Mouse (Mus musculus) adrenal gland (tissue): Measurements from ENCODE around the gene Lipt2.

Experiments used
- intact Hi-C: fragments of 180-260 bp; cut with DNase I; formaldehyde crosslinking; loops from one replicate; pipeline ENCODE4 v1.15.1; 2025
- long read RNA-seq, 2 experiments: library from polyadenylated mRNA; unstranded; transcript quantifications; one replicate each; pipeline ENCODE4 v2.0.0; 2020; ENCODE audit warnings: borderline replicate concordance in 1 of 2; ENCODE audit not compliant: insufficient replicate concordance in 1 of 2

Lipt2 gene
- long read RNA-seq, experiment 1, transcript Lipt2-201 (2 exons, 1,663 nt), result major isoform, 9 of 10 reads
- long read RNA-seq, experiment 1, partial matches to known transcripts, result 0 of 10 reads
- long read RNA-seq, experiment 1, other reads (novel, unspliced or antisense), result 1 of 10 reads
- long read RNA-seq, experiment 2, transcript Lipt2-201 (2 exons, 1,663 nt), result major isoform, 7 of 7 reads
- long read RNA-seq, experiment 2, partial matches to known transcripts, result 0 of 7 reads
- long read RNA-seq, experiment 2, other reads (novel, unspliced or antisense), result 0 of 7 reads

DNA sequence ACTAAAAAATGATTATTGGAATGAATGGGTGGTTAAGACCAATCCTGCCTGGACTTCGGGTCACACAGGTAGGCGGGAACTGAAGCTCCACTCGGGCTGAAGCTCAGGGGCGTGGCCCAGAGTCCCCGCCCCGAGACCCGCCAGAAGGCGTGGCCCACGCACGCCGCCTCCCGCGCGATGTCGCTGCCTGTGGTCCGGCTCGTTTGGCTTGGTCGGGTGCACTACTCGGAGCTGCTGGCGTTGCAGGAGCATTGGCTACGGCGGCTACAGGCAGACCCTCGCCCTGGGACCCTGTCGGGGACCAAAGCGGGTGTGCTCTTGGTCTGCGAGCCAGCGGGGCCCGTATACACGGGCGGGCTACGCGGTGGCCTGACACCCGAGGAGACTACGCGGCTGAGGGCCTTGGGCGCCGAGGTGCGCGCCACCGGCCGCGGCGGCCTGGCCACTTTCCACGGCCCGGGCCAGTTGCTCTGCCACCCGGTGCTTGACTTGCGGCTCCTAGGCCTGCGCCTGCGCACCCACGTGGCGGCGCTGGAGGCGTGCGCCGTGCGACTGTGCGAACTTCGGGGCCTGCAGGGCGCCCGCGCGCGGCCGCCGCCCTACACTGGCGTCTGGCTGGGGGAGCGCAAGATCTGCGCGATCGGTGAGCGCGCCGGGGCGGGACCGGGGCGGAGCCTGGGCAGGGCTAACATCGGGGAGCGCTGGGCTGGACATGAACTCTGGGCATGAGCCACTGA, at the start of gene Lipt2:
TSS of gene Lipt2 (plus strand) at position 173 of the 737 bp plus-strand sequence.
- intact Hi-C loops, result loop anchor here (2.0 kb wide), 1 partner anchor 30 kb away; no protein-coding TSS in a partner anchor

- intact Hi-C loops, result loop anchor here (5.0 kb wide), 1 partner anchor 104 kb away; the partner anchor contains the start of gene Chrdl2
These were observed 47.6 kb upstream of the Lipt2 start for GRCm38 (mm10) chr7:100111506-100111905.

DNA sequence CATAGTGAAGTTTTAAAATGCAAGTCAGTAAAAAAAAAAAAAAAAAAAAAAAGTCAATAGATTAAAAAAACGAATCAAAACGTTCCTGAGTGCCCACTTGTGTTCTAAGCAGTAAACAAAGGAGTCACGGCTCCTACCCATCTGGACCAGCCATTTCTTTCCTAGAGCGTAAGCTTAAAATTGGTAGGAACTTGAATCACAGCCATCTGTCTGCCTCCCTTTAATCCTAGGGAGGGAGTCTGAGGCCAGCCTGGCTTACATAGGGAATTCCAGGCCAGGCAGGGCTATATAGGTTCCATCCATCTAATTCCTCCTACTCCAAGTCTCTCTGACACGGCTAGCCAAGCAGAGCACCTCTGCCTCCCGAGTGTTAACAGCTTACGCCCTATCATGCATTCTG, 45.3 kb upstream of the Lipt2 start:
- intact Hi-C loops, result loop anchor here (5.0 kb wide), 1 partner anchor 107 kb away; the partner anchor contains the start of gene Chrdl2

DNA sequence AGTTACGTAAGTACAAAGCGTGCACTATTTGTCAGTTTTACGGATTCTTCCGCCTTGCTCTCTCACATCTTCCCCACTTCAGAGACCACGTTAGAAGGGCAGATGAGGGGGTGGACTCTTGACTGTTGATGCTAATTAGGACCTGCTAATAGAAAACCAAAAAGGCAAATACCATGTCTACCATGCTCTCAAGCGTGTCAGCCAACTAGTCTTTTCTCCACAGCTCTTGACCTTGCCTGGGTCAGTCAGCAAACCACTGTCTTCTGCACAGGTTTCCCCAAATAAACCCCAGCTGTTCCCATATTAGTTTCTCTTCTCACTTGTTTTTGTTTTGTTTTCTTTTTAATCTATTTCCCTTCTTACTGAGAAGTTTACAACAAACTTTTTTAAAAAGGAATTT, 44.8 kb upstream of the Lipt2 start:
- intact Hi-C loops, result loop anchor here (5.0 kb wide), 1 partner anchor 107 kb away; the partner anchor contains the start of gene Chrdl2

- intact Hi-C loops, result no loop called here
These were observed 38.3 kb upstream of the Lipt2 start for GRCm38 (mm10) chr7:100120791-100121261.

DNA sequence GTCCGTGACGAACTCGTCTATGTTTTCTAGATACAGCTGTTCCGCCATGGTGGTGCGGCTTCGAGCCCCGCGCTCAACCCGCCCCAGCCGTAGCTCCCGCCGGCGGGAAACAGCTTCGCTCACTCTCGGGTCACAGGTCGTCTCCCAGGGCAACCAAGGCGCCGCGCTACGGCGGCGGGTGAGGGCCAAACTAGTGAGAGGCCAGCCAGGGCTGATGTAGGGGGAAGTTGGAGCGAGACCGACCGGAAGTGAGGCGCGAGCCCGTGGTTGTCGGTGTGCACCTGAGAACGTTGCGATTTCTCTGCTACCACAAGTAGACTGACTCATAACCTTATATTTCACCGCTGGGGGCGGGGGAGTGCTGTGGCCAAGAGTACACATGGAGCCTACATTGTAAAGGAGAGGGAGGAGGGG, 37.7 kb upstream of the Lipt2 start, which contains the start of gene Pold3:
TSS of gene Pold3 (minus strand) at position 190 of the 414 bp plus-strand sequence.
- intact Hi-C loops, result no loop called here

- intact Hi-C loops, result no loop called here
These were observed 35.6 kb upstream of the Lipt2 start for GRCm38 (mm10) chr7:100123486-100123885.

DNA sequence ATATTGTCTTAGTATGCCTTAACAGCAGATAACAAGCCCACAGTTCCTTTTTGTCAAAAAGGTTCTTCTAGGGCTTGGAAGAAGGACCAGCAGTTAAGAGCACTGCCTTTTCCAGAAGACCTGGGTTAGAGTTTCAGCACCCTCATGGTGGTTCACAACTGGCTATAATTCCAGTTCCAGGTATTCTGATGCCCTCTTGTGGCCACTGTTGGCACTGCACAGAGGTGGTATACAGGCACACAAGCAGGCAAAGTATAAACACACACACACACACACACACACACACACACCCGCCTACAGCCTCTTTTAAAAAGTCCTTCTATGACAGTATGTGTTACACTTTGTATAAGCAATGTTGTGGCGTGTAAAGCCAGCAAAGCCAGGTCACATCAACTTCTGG, 34.9 kb upstream of the Lipt2 start:
- intact Hi-C loops, result loop anchor here (2.0 kb wide), 1 partner anchor 63 kb away; no protein-coding TSS in a partner anchor

- intact Hi-C loops, result loop anchor here (2.0 to 5.0 kb wide), 3 partner anchors 47 to 112 kb away; no protein-coding TSS in a partner anchor
These were observed 33.9 kb upstream of the Lipt2 start for GRCm38 (mm10) chr7:100125166-100125565.

GRCm38 (mm10) chr7:100126514-100126913, 32.6 kb upstream of the Lipt2 start:
- intact Hi-C loops, result loop anchor here (5.0 kb wide), 2 partner anchors 46 to 111 kb away; no protein-coding TSS in a partner anchor

GRCm38 (mm10) chr7:100128262-100129041, 30.6 kb upstream of the Lipt2 start:
- intact Hi-C loops, result loop anchor here (5.0 kb wide), 2 partner anchors 44 to 109 kb away; no protein-coding TSS in a partner anchor

DNA sequence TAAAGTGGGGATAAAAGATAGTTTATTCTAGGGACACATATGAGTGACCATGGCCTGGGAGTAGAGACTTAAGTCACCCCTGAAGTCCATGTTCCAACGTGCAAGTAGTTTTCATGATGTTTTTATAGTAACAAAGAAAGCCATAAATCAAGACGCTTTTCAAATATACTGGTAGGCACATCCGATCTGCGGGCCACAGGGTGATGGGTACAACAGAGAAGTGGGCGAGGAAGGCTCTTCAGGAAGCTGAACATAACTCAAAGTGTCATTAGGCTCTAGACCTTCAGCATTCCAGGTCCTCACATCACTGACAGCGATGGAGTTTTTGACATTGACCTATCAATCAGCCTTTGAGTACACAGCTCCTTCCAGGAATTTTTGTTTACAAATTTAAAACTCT, 28.5 kb upstream of the Lipt2 start:
- intact Hi-C loops, result no loop called here

GRCm38 (mm10) chr7:100132379-100132778, 26.7 kb upstream of the Lipt2 start:
- intact Hi-C loops, result no loop called here

GRCm38 (mm10) chr7:100137038-100137437, 22.0 kb upstream of the Lipt2 start:
- intact Hi-C loops, result no loop called here

DNA sequence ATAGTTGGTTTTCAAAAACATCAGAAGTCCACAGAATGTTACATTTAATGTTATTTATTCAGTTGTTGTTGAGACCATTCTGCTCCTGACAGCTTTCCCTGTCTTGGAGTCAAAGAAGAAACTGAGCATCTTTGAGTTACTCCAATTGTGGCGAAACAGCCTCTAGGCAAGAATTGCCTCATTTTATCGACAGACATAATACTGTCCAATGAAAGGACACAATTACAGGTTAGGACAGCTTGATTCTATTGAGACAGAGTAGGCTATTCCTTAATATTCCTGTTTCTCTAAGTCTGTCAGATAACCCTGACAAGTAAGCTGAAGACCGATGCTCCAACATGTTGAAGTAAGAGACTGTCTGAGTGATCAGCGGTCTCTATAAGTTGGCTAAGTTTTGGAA, 21.0 kb upstream of the Lipt2 start:
- intact Hi-C loops, result no loop called here

GRCm38 (mm10) chr7:100140591-100140990, 18.5 kb upstream of the Lipt2 start:
- intact Hi-C loops, result no loop called here

DNA sequence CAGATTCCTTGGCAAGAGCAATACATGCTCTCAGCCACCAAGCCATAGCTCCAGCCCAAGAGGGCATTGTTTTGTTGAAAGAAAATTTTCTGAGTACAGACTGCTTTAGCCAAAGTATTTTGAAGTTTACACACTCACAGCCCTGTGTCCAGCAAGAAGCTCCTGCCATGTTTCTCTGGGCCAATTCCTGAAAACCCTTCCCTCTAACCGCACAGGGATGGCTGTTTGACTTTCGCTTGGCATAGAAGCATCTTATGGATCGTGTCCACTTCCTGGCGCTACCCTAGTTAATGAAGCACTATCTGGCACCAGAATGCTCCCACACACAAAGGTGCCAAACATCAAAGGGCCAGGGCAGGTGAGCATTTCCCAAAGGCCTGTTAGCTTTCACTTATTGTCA, 10.5 kb upstream of the Lipt2 start:
- intact Hi-C loops, result no loop called here

- intact Hi-C loops, result no loop called here
These were observed 9.0 kb upstream of the Lipt2 start for GRCm38 (mm10) chr7:100150086-100150485.

- intact Hi-C loops, result no loop called here
These were observed 8.5 kb upstream of the Lipt2 start for GRCm38 (mm10) chr7:100150626-100151025.

- intact Hi-C loops, result loop anchor here (2.0 kb wide), 1 partner anchor 31 kb away; no protein-coding TSS in a partner anchor
These were observed 1.4 kb upstream of the Lipt2 start for GRCm38 (mm10) chr7:100157669-100158068.

DNA sequence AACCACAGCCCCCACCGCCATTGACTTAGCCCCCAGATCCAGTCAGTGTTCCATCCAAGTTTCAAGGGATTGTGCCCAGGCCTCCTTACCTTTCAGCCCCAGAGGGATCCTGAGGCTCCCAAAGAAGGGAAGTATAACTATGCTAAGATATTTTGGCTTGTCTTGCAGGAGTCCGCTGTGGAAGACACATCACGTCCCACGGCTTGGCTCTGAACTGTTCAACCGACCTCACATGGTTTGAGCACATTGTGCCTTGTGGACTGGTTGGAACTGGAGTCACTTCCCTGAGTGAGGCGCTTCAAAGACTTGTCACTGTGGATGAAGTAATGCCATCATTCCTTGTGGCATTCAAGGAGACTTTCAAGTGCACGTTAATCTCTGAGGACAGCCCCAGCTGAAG, 929 bp downstream of the Lipt2 start:
- intact Hi-C loops, result no loop called here
